Mouse (Mus musculus): ENCODE data around the gene Miox. TPM values are rescaled to one million over a fixed set of nuclear protein-coding genes. Genes with fewer than 3 reads are reported as not detected.

Gene Miox
- polyA plus RNA-seq, 1 experiment from 2014 or later: 0.66 TPM

GRCm38 (mm10) chr15:89365141-89365551 is 30.9 kb downstream of the Miox start:
- H3K36me3 ChIP-seq (ENCODE audit: control insufficient read depth, insufficient read depth, low read length): peaks cover 55% of the 10 kb centered on the region
- no peaks in the 10 kb centered on the region for H3K4me1 ChIP-seq (ENCODE audit: control insufficient read depth, insufficient read depth, low read length)
- H3K4me2 ChIP-seq (ENCODE audit: low read depth, low read length): no peak overlapping the region
- no peaks in the 10 kb centered on the region for H3K27me3 ChIP-seq (ENCODE audit: control insufficient read depth, insufficient read depth, low read length)
- H3K9me3 ChIP-seq (replicated peaks; ENCODE audit: control insufficient read depth, low read length): no peaks in the 10 kb centered on the region
- H3K4me3 ChIP-seq (replicated peaks; ENCODE audit: low read length): no peak overlapping the region
- H3K9ac ChIP-seq (ENCODE audit: low read length): no peak overlapping the region
- no peak for ATAC-seq (ENCODE audit: insufficient read depth, low FRiP score)
- 89% methylated on average over 4 of the region's 4 CpGs for WGBS
- H3K27ac ChIP-seq (ENCODE audit: low read length): no peak overlapping the region

GRCm38 (mm10) chr15:89372068-89372467 is 37.9 kb downstream of the Miox start:
- peaks cover 10% of the 10 kb centered on the region; the same call in 1 of the 2 replicates for H3K4me1 ChIP-seq (ENCODE audit: control insufficient read depth, insufficient read depth, low read length)
- H3K27ac ChIP-seq (ENCODE audit: low read length): no peak overlapping the region
- H3K27me3 ChIP-seq (ENCODE audit: control insufficient read depth, insufficient read depth, low read length): peaks cover 11% of the 10 kb centered on the region
- H3K4me3 ChIP-seq (replicated peaks; ENCODE audit: low read length): no peak overlapping the region
- H3K4me2 ChIP-seq (ENCODE audit: low read depth, low read length): no peak overlapping the region
- H3K9me3 ChIP-seq (replicated peaks; ENCODE audit: control insufficient read depth, low read length): no peaks in the 10 kb centered on the region
- H3K36me3 ChIP-seq (ENCODE audit: control insufficient read depth, insufficient read depth, low read length): peaks cover 39% of the 10 kb centered on the region
- H3K9ac ChIP-seq (ENCODE audit: low read length): no peak overlapping the region
- WGBS: 85% methylated on average over 13 of the region's 13 CpGs
- ATAC-seq (ENCODE audit: insufficient read depth, low FRiP score): no peak

GRCm38 (mm10) chr15:89372536-89372935 is 38.3 kb downstream of the Miox start:
- peak overlapping the region; percentile 72; the same call in 1 of the 2 replicates for H3K4me3 ChIP-seq (replicated peaks; ENCODE audit: low read length)
- H3K4me1 ChIP-seq (ENCODE audit: control insufficient read depth, insufficient read depth, low read length): peaks cover 10% of the 10 kb centered on the region; the same call in 1 of the 2 replicates
- H3K4me2 ChIP-seq (ENCODE audit: low read depth, low read length): peak overlapping the region; percentile 87
- peak overlapping the region; percentile 90 for H3K9ac ChIP-seq (ENCODE audit: low read length)
- peaks cover 35% of the 10 kb centered on the region for H3K36me3 ChIP-seq (ENCODE audit: control insufficient read depth, insufficient read depth, low read length)
- peak overlapping the region; percentile 96; the same call in 1 of the 2 replicates for H3K27ac ChIP-seq (ENCODE audit: low read length)
- peaks cover 15% of the 10 kb centered on the region for H3K27me3 ChIP-seq (ENCODE audit: control insufficient read depth, insufficient read depth, low read length)
- WGBS: 74% methylated on average over 7 of the region's 7 CpGs
- H3K9me3 ChIP-seq (replicated peaks; ENCODE audit: control insufficient read depth, low read length): no peaks in the 10 kb centered on the region
- ATAC-seq (ENCODE audit: insufficient read depth, low FRiP score): no peak

- WGBS: 2% methylated on average over 35 of the region's 35 CpGs
- H3K36me3 ChIP-seq (ENCODE audit: control insufficient read depth, insufficient read depth, low read length): peaks cover 31% of the 10 kb centered on the region
- peak overlapping the region; percentile 72 for H3K4me3 ChIP-seq (replicated peaks; ENCODE audit: low read length)
- peaks cover 10% of the 10 kb centered on the region; the same call in 1 of the 2 replicates for H3K4me1 ChIP-seq (ENCODE audit: control insufficient read depth, insufficient read depth, low read length)
- H3K9me3 ChIP-seq (replicated peaks; ENCODE audit: control insufficient read depth, low read length): no peaks in the 10 kb centered on the region
- H3K4me2 ChIP-seq (ENCODE audit: low read depth, low read length): peak overlapping the region; percentile 87
- H3K9ac ChIP-seq (ENCODE audit: low read length): peak overlapping the region; percentile 90
- peak; percentile 86 for ATAC-seq (ENCODE audit: insufficient read depth, low FRiP score)
- H3K27me3 ChIP-seq (ENCODE audit: control insufficient read depth, insufficient read depth, low read length): peaks cover 21% of the 10 kb centered on the region
- peak overlapping the region; percentile 96 for H3K27ac ChIP-seq (ENCODE audit: low read length)
Observed at GRCm38 (mm10) chr15:89373027-89373761, 39.0 kb downstream of the Miox start.

- Histone ChIP-seq H3K9me3 (replicated peaks; ENCODE audit: control insufficient read depth, low read length) (no peaks in the 10 kb centered on the region), H3K4me3 (replicated peaks; ENCODE audit: low read length) (peak within 1 kb of the TSS; percentile 72), H3K27ac (ENCODE audit: low read length) (peak within 1 kb of the TSS; percentile 96), H3K27me3 (ENCODE audit: control insufficient read depth, insufficient read depth, low read length) (peaks cover 28% of the 10 kb centered on the region), H3K9ac (ENCODE audit: low read length) (peak within 1 kb of the TSS; percentile 90), H3K36me3 (ENCODE audit: control insufficient read depth, insufficient read depth, low read length) (peaks cover 26% of the 10 kb centered on the region), H3K4me1 (ENCODE audit: control insufficient read depth, insufficient read depth, low read length) (peaks cover 14% of the 10 kb centered on the region), H3K4me2 (ENCODE audit: low read depth, low read length) (peak within 1 kb of the TSS; percentile 87)
- under 1% methylated on average over 42 of the region's 42 CpGs for WGBS
- peak; percentile 87 for ATAC-seq (ENCODE audit: insufficient read depth, low FRiP score)
Observed at GRCm38 (mm10) chr15:89373762-89374248, 39.6 kb downstream of the Miox start, which contains the start of gene Sco2. TSS of gene Sco2 (minus strand) at chr15:89373846.

- Histone ChIP-seq H3K9ac (ENCODE audit: low read length) (peak overlapping the region; percentile 90), H3K4me2 (ENCODE audit: low read depth, low read length) (peak overlapping the region; percentile 87), H3K36me3 (ENCODE audit: control insufficient read depth, insufficient read depth, low read length) (peaks cover 21% of the 10 kb centered on the region), H3K27me3 (ENCODE audit: control insufficient read depth, insufficient read depth, low read length) (peaks cover 33% of the 10 kb centered on the region), H3K4me3 (replicated peaks; ENCODE audit: low read length) (peak overlapping the region; percentile 72), H3K9me3 (replicated peaks; ENCODE audit: control insufficient read depth, low read length) (no peaks in the 10 kb centered on the region), H3K27ac (ENCODE audit: low read length) (peak overlapping the region; percentile 96), H3K4me1 (ENCODE audit: control insufficient read depth, insufficient read depth, low read length) (peaks cover 19% of the 10 kb centered on the region)
- ATAC-seq (ENCODE audit: insufficient read depth, low FRiP score): no peak
- WGBS: 49% methylated on average over 9 of the region's 9 CpGs
Observed at GRCm38 (mm10) chr15:89374340-89374739, 40.1 kb downstream of the Miox start.

GRCm38 (mm10) chr15:89374801-89375534 is 40.8 kb downstream of the Miox start:
- Histone ChIP-seq H3K4me1 (ENCODE audit: control insufficient read depth, insufficient read depth, low read length) (peaks cover 19% of the 10 kb centered on the region), H3K4me3 (replicated peaks; ENCODE audit: low read length) (no peak overlapping the region), H3K36me3 (ENCODE audit: control insufficient read depth, insufficient read depth, low read length) (peaks cover 15% of the 10 kb centered on the region), H3K9ac (ENCODE audit: low read length) (no peak overlapping the region), H3K27ac (ENCODE audit: low read length) (no peak overlapping the region), H3K9me3 (replicated peaks; ENCODE audit: control insufficient read depth, low read length) (no peaks in the 10 kb centered on the region), H3K27me3 (ENCODE audit: control insufficient read depth, insufficient read depth, low read length) (peaks cover 37% of the 10 kb centered on the region), H3K4me2 (ENCODE audit: low read depth, low read length) (no peak overlapping the region)
- no peak for ATAC-seq (ENCODE audit: insufficient read depth, low FRiP score)
- WGBS: 91% methylated on average over 17 of the region's 17 CpGs

GRCm38 (mm10) chr15:89376040-89376439 is 41.8 kb downstream of the Miox start:
- Histone ChIP-seq H3K9me3 (replicated peaks; ENCODE audit: control insufficient read depth, low read length) (no peaks in the 10 kb centered on the region), H3K4me3 (replicated peaks; ENCODE audit: low read length) (no peak overlapping the region), H3K9ac (ENCODE audit: low read length) (no peak overlapping the region), H3K36me3 (ENCODE audit: control insufficient read depth, insufficient read depth, low read length) (peaks cover 7% of the 10 kb centered on the region), H3K4me2 (ENCODE audit: low read depth, low read length) (no peak overlapping the region), H3K27me3 (ENCODE audit: control insufficient read depth, insufficient read depth, low read length) (peaks cover 42% of the 10 kb centered on the region), H3K27ac (ENCODE audit: low read length) (no peak overlapping the region), H3K4me1 (ENCODE audit: control insufficient read depth, insufficient read depth, low read length) (peaks cover 19% of the 10 kb centered on the region)
- WGBS: 83% methylated on average over 7 of the region's 7 CpGs
- no peak for ATAC-seq (ENCODE audit: insufficient read depth, low FRiP score)

GRCm38 (mm10) chr15:89376957-89377356 is 42.8 kb downstream of the Miox start, which contains the start of gene Tymp:
TSS of gene Tymp (minus strand) at chr15:89377039.
- ATAC-seq (ENCODE audit: insufficient read depth, low FRiP score): no peak
- Histone ChIP-seq H3K27ac (ENCODE audit: low read length) (no peak within 1 kb of the TSS), H3K9me3 (replicated peaks; ENCODE audit: control insufficient read depth, low read length) (no peaks in the 10 kb centered on the region), H3K9ac (ENCODE audit: low read length) (no peak within 1 kb of the TSS), H3K4me1 (ENCODE audit: control insufficient read depth, insufficient read depth, low read length) (peaks cover 19% of the 10 kb centered on the region), H3K36me3 (ENCODE audit: control insufficient read depth, insufficient read depth, low read length) (peaks cover 2% of the 10 kb centered on the region), H3K27me3 (ENCODE audit: control insufficient read depth, insufficient read depth, low read length) (peaks cover 42% of the 10 kb centered on the region), H3K4me2 (ENCODE audit: low read depth, low read length) (0 out of 2 replicates have a peak within 1 kb of the TSS, but pooled peaks have one; percentile 9), H3K4me3 (replicated peaks; ENCODE audit: low read length) (no peak within 1 kb of the TSS)
- WGBS: 20% methylated on average over 16 of the region's 16 CpGs
